Mouse (Mus musculus) lung, postnatal 0 days (tissue): ENCODE data around the gene Tm7sf3.

ENCODE experiments used
- CTCF ChIP-seq: IDR thresholded peaks from 2 replicates; pipeline ENCODE4 v1.5.1; 2016; ENCODE audit warnings: antibody characterized with exemption, mild to moderate bottlenecking
- EP300 ChIP-seq: IDR thresholded peaks from 2 replicates; pipeline ENCODE4 v1.6.1; 2016; ENCODE audit warnings: antibody characterized with exemption, mild to moderate bottlenecking, control low read depth

- no peak for TF ChIP-seq CTCF
- peak; percentile 49; the same call in 1 of the 2 replicates for TF ChIP-seq EP300
These were observed 32.4 kb upstream of the Tm7sf3 start for GRCm38 (mm10) chr6:146674881-146675536.
